Mouse (Mus musculus): ENCODE measurements at regions not wholly inside any gene's neighbourhood (a gene's known extent, or its start where the extent isn't known, plus 50 kb on each side); places are given as distances from the start of the nearest gene placed in this dataset.

GRCm38 (mm10) chr7:135847304-135847703, 131.1 kb upstream of the Mki67 start:
- no peak for TF ChIP-seq GATA1 (IDR thresholded peaks at IDR 0.05; ENCODE audit: low read length)
- no peak for TF ChIP-seq TAL1 (IDR thresholded peaks at IDR 0.05; ENCODE audit: low read length)
